Mouse (Mus musculus): ENCODE results near the gene Fyb2.

DNA sequence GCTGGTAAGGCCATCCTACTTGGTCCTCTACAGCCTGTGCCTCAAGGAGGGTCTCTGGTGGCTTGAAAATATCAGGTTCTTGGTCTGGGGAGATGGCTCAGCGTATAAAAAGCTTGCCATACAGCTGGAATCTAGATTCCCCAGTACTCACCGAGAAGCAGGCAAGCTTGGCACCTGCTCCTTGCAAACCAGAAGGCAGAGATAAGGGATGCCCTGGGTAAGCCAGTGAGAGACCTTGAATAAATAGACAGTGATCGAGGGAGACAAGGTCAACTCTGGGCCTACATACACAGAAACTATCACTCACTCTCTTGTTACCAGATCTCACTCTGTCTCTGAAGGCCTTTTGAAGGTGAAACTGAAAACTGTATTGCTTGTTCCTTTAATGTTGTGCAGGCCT lies 21.7 kb downstream of the Fyb2 start:
- TF ChIP-seq GATA1 (IDR thresholded peaks at IDR 0.05; ENCODE audit: low read length): no peak
- TF ChIP-seq TAL1 (IDR thresholded peaks at IDR 0.05; ENCODE audit: low read length): no peak
